Mouse (Mus musculus): ENCODE results near the gene Rgs9. TPM values are rescaled to one million over a fixed set of nuclear protein-coding genes. Genes with fewer than 3 reads are reported as not detected.

Rgs9 gene
- total and polyA plus RNA-seq, 3 experiments = 0.55 to 1.4 (median 1.2) TPM

GRCm38 (mm10) chr11:109270366-109270765, 27.6 kb downstream of the Rgs9 start (continued):
- no peak for TF ChIP-seq POLR2AphosphoS2 (IDR thresholded peaks at IDR 0.05; ENCODE audit: low read depth, low read length)
- no peak for TF ChIP-seq MAFK (IDR thresholded peaks at IDR 0.05; ENCODE audit: insufficient replicate concordance, low read length)
- TF ChIP-seq E2F4 (IDR thresholded peaks at IDR 0.05; ENCODE audit: insufficient replicate concordance, low read depth, low read length) = no peak

- peaks cover 20 to 28% of the 10 kb centered on the region in 2 experiments for H3K4me1 ChIP-seq (ENCODE audit: control insufficient read depth in 1 of 2, insufficient read depth in 2 of 2)
- 0 out of 2 replicates have a peak overlapping the region, but pooled peaks have one; percentile 12 for H3K27ac ChIP-seq (ENCODE audit: insufficient read depth, low read depth)
- TF ChIP-seq TCF12 (IDR thresholded peaks at IDR 0.05; ENCODE audit: low read depth, low read length) (0 out of 2 replicates have a peak, but pooled peaks have one; percentile 20), NRF1 (IDR thresholded peaks at IDR 0.05; ENCODE audit: low read depth, low read length) (no peak), IRF4 (IDR thresholded peaks at IDR 0.05; ENCODE audit: low read depth, low read length) (peak; percentile 72; the same call in 1 of the 2 replicates), ETS1 (conservative IDR thresholded peaks at IDR 0.05; ENCODE audit: low read depth, low read length) (peak; percentile 60), NELFE (IDR thresholded peaks at IDR 0.05; ENCODE audit: low read depth, low read length) (no peak), RCOR1 (conservative IDR thresholded peaks at IDR 0.05; ENCODE audit: low read depth, low read length) (0 out of 2 replicates have a peak, but pooled peaks have one; percentile 26), KAT2A (IDR thresholded peaks at IDR 0.05; ENCODE audit: insufficient replicate concordance, low read length) (no peak), ZNF384 (IDR thresholded peaks at IDR 0.05; ENCODE audit: low read depth, low read length) (no peak), BHLHE40 (IDR thresholded peaks at IDR 0.05; ENCODE audit: low read depth, low read length) (peak; percentile 66), CHD1 (IDR thresholded peaks at IDR 0.05; ENCODE audit: low read depth, low read length) (peak; percentile 91; the same call in 1 of the 2 replicates), ZC3H11A (IDR thresholded peaks at IDR 0.05; ENCODE audit: low read depth, low read length) (no peak)
- H3K9ac ChIP-seq (ENCODE audit: insufficient read depth, low read depth) = no peak overlapping the region
- no peaks in the 10 kb centered on the region for H3K36me3 ChIP-seq (replicated peaks in 1 of 2; ENCODE audit: control insufficient read depth in 1 of 2, insufficient read depth in 1 of 2, low read length in 1 of 2)
- H3K27me3 ChIP-seq (replicated peaks) = peaks cover 2% of the 10 kb centered on the region
- H3K4me2 ChIP-seq (ENCODE audit: insufficient read depth, low read depth, poor library complexity, severe bottlenecking) = peak overlapping the region; percentile 46
- in situ Hi-C loops (cut with MboI; ENCODE audit: low pct_ligation_motif_present, low pct_unique_long_range_greater_than_20kb, low sequenced_read_pairs) (loop anchor here (25.0 kb wide), 1 partner anchor 592 kb away; no protein-coding TSS in a partner anchor), dilution Hi-C loops (cut with MboI; ENCODE audit: extremely low pct_ligation_motif_present, extremely low pct_unique_long_range_greater_than_20kb, low sequenced_read_pairs) (no loop called here)
- H3K79me2 ChIP-seq (replicated peaks; ENCODE audit: control insufficient read depth, extremely low read depth, insufficient read depth, poor library complexity, severe bottlenecking) = no peaks in the 10 kb centered on the region
- peak; percentile 84 for DNase-seq (ENCODE audit: extremely low read depth)
- H3K4me3 ChIP-seq (replicated peaks in 1 of 3; ENCODE audit: low read depth in 2 of 3, low read length in 2 of 3, poor library complexity in 1 of 3) = peak overlapping the region in 1 of 3 experiments; percentile 43
- peaks cover 10% of the 10 kb centered on the region for H3K9me3 ChIP-seq (replicated peaks; ENCODE audit: low read length)
These were observed 28.1 kb downstream of the Rgs9 start for GRCm38 (mm10) chr11:109269662-109270341.

DNA sequence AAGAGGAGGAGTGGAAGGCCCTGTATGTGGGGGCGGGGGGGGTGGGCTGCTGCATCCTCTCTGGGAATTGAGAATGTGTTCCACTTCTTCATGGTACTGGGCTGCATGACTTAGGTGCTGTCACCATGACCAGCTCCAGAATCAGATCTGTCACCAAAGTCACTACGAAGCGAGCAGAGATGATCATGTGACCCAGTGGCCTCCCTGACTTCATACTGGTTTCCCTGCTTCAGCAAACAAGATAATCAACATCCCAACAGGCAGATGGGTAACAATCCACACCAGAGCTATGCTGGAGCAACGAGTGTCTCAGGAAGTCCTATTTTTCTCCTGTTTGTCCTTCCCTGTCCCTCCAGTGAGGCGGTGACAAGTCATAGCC, 28.7 kb downstream of the Rgs9 start:
- H3K27me3 ChIP-seq (replicated peaks) = peaks cover 2% of the 10 kb centered on the region
- no peaks in the 10 kb centered on the region for H3K79me2 ChIP-seq (replicated peaks; ENCODE audit: control insufficient read depth, extremely low read depth, insufficient read depth, poor library complexity, severe bottlenecking)
- H3K4me1 ChIP-seq (ENCODE audit: control insufficient read depth in 1 of 2, insufficient read depth in 2 of 2) = peaks cover 20 to 31% of the 10 kb centered on the region in 2 experiments
- no peak overlapping the region for H3K27ac ChIP-seq (ENCODE audit: insufficient read depth, low read depth)
- in situ Hi-C loops (cut with MboI; ENCODE audit: low pct_ligation_motif_present, low pct_unique_long_range_greater_than_20kb, low sequenced_read_pairs) = loop anchor here (25.0 kb wide), 1 partner anchor 593 kb away; no protein-coding TSS in a partner anchor
- no peak overlapping the region for H3K9ac ChIP-seq (ENCODE audit: insufficient read depth, low read depth)
- dilution Hi-C loops (cut with MboI; ENCODE audit: extremely low pct_ligation_motif_present, extremely low pct_unique_long_range_greater_than_20kb, low sequenced_read_pairs) = no loop called here
- no peak for DNase-seq (ENCODE audit: extremely low read depth)
- H3K36me3 ChIP-seq (replicated peaks in 1 of 2; ENCODE audit: control insufficient read depth in 1 of 2, insufficient read depth in 1 of 2, low read length in 1 of 2) = no peaks in the 10 kb centered on the region
- peak overlapping the region in 1 of 3 experiments; percentile 43 for H3K4me3 ChIP-seq (replicated peaks in 1 of 3; ENCODE audit: low read depth in 2 of 3, low read length in 2 of 3, poor library complexity in 1 of 3)
- peaks cover 10% of the 10 kb centered on the region for H3K9me3 ChIP-seq (replicated peaks; ENCODE audit: low read length)
- no peak for TF ChIP-seq TBP (conservative IDR thresholded peaks at IDR 0.05; ENCODE audit: low read depth, low read length)
- no peak for TF ChIP-seq ZC3H11A (IDR thresholded peaks at IDR 0.05; ENCODE audit: low read depth, low read length)
- no peak for TF ChIP-seq TCF12 (IDR thresholded peaks at IDR 0.05; ENCODE audit: low read depth, low read length)
- TF ChIP-seq CHD2 (IDR thresholded peaks at IDR 0.05; ENCODE audit: low read length) = no peak
- no peak for TF ChIP-seq ZNF384 (IDR thresholded peaks at IDR 0.05; ENCODE audit: low read depth, low read length)
- TF ChIP-seq ZKSCAN1 (IDR thresholded peaks at IDR 0.05; ENCODE audit: borderline replicate concordance, low read depth, low read length) = no peak
- TF ChIP-seq KAT2A (IDR thresholded peaks at IDR 0.05; ENCODE audit: insufficient replicate concordance, low read length) = no peak
- 0 out of 2 replicates have a peak, but pooled peaks have one; percentile 7 for TF ChIP-seq HCFC1 (IDR thresholded peaks at IDR 0.05; ENCODE audit: low read depth, low read length)
- TF ChIP-seq USF1 (IDR thresholded peaks at IDR 0.05; ENCODE audit: low read depth, low read length) = peak; percentile 72
- TF ChIP-seq MAFK (IDR thresholded peaks at IDR 0.05; ENCODE audit: insufficient replicate concordance, low read length) = no peak
- no peak for TF ChIP-seq RCOR1 (conservative IDR thresholded peaks at IDR 0.05; ENCODE audit: low read depth, low read length)
- TF ChIP-seq POLR2A (IDR thresholded peaks at IDR 0.05; ENCODE audit: low read depth, low read length) = no peak
- peak; percentile 77 for TF ChIP-seq USF2 (conservative IDR thresholded peaks at IDR 0.05; ENCODE audit: low read depth, low read length)
- no peak for TF ChIP-seq IRF4 (IDR thresholded peaks at IDR 0.05; ENCODE audit: low read depth, low read length)
- peak overlapping the region; percentile 46 for H3K4me2 ChIP-seq (ENCODE audit: insufficient read depth, low read depth, poor library complexity, severe bottlenecking)

Data from CH12.LX (cell line).